Mouse (Mus musculus) spleen, adult 2 months (tissue): ENCODE measurements around the gene Tpm3.

Experiments used
- CTCF ChIP-seq: fragments of 200-500 bp; IDR thresholded peaks from 2 replicates; pipeline ENCODE4 v1.5.1; 2011; ENCODE audit warnings: mild to moderate bottlenecking, inconsistent platforms; ENCODE audit not compliant: insufficient read depth, insufficient read length, insufficient replicate concordance; ENCODE audit errors: extremely low read depth
- POLR2A ChIP-seq: fragments of 200-500 bp; IDR thresholded peaks from 2 replicates; pipeline ENCODE4 v1.6.1; 2011; ENCODE audit warnings: low read depth, low read length, inconsistent platforms

GRCm38 (mm10) chr3:90146651-90147050, 74.2 kb downstream of the Tpm3 start:
- TF ChIP-seq POLR2A = no peak
- TF ChIP-seq CTCF = no peak
